Mouse (Mus musculus) stomach, adult 2 months (tissue): ENCODE measurements around the gene Olfr1386. TPM values are rescaled to one million over a fixed set of nuclear protein-coding genes. Genes with fewer than 3 reads are reported as not detected.

Experiments used
- polyA plus RNA-seq: library from polyadenylated mRNA; depleted of rRNA; stranded (reverse); fragments of >200 nt; gene quantifications from 2 replicates; pipeline ENCODE4 v1.2.3, GENCODE M21; 2012; rRNA removed

The Olfr1386 gene
- not detected in 2 replicates for polyA plus RNA-seq

DNA sequence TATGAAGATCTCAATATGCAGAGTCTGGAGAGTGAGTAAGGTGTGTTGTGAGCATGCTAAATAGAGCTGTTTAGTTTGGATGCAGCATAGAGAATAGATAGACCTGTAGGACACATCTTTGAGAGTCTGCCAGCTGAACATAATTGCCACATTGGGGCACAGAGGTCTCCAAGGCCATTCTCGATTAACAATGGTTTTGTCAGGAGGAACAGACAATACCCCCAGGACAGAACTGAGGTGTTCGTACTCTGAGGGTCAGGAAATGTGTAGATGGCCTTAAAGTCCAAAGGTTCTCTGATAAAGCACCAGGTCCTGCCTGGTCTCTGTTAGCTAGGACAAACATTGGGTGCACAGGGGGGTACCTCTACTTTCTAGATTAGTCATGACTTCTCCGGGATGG is at the start of gene Olfr1386:
Gene Olfr1386, plus strand, starts transcription at position 301 of the 400 bp plus-strand sequence.

DNA sequence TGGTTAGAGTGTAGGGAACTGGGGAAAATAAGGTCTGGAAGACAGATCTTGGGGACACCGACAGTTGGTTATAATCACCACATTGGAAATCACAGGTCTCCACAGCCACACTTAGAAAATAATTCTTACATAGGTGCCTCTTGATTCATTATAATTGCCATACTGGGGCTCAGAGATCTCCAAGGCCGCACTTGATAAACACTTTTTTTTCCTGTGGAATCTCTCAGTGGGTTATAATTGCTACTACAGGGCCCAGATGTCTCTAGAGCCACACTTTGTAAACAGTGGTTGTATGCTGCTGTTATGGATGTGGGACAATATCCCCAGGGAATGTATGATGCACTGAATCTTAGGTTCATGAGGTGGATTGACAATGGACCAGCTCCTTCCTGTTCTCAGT is 42.1 kb upstream of the Olfr1386 start, which contains the start of gene Olfr1389:
Gene Olfr1389, plus strand, starts transcription at position 301 of the 400 bp plus-strand sequence.

DNA sequence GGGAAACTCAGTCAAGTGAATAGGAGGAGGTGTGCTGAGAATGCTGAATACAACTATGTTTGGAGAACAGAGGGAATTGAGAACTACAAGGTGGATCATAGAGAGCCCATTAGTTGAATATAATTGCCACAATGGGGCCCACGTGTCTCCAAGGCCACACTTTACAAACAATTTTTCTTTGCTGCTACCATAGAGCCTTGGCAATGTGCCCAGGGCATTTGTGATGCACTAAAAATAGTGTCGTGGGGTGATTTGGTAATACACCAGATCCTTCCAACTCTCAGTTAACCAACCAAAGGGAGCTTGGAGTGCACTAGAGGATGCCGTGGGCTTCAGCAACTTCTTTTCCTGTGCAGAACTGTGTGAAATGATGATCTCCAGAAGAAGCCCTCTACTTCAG is 28.4 kb upstream of the Olfr1386 start, which contains the start of gene Olfr1388:
Gene Olfr1388, plus strand, starts transcription at position 214 of the 400 bp plus-strand sequence.

DNA sequence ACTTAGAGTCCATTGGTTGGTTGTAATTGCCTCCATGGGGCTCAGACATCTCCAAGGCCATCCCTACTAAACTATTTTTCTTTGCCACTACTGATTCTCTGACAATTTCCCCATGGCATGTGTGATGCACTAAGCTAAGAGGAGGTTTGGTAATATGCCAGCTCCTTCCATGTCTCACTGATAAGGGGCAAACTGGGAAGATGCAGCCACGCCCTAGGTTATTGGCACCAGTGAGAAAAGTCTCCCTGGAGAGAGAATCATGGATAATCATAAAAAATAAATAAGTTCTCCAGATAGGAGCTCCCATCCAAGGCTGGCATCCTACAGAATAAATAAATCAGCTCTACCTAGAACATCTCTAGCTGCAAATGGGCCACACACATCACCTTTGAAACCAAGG is 9.8 kb upstream of the Olfr1386 start, which contains the start of gene Olfr1387:
Gene Olfr1387, plus strand, starts transcription at position 301 of the 400 bp plus-strand sequence.

DNA sequence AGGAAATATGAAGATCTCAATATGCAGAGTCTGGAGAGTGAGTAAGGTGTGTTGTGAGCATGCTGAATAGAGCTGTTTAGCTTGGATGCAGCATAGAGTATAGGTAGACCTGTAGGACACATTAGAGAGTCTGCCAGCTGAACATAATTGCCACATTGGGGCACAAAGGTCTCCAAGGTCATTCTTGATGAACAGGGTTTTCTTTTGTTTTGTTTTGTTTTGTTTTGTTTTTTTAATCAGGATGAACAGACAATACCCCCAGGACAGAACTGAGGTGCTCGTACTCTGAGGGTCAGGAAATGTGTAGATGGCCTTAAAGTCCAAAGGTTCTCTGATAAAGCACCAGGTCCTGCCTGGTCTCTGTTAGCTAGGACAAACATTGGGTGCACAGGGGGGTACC is 23.9 kb downstream of the Olfr1386 start, which contains the start of gene Olfr1385:
Gene Olfr1385, plus strand, starts transcription at position 301 of the 400 bp plus-strand sequence.

DNA sequence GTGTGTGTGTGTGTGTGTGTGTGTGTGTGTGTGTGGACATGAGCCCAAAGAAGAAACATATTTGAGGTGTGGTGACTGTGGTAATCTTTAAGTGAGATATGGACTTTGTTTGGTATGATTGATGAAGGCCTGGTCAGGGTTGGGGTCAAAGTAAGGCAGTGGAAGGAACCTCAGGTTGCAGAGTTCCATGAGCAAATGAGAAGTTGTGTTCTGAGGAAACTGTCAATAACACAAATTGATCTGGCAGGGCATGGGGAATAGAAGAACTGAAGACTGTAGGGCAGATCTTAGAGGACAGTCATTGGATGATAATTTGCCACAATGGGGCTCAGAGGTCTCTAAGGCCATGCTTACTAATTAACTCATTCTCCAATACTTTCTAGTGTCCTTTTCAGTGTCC is 54.5 kb downstream of the Olfr1386 start, which contains the start of gene Olfr1383:
Gene Olfr1383, plus strand, starts transcription at position 301 of the 400 bp plus-strand sequence.

Other genes with a start within 250 kb of the Olfr1386 start
- gene Mgat1, start 220.9 kb upstream of the Olfr1386 start, polyA plus RNA-seq, result 48.7 and 50.1 TPM in 2 replicates
- not detected in 2 replicates for gene Olfr1393, start 186.7 kb upstream of the Olfr1386 start, polyA plus RNA-seq
- not detected in 2 replicates for gene Olfr1392, start 179.8 kb upstream of the Olfr1386 start, polyA plus RNA-seq
- not detected in 2 replicates for gene Olfr10, start 160.3 kb upstream of the Olfr1386 start, polyA plus RNA-seq
- not detected in 2 replicates for gene Olfr1391, start 142.3 kb upstream of the Olfr1386 start, polyA plus RNA-seq
- not detected in 2 replicates for gene Olfr1390, start 129.9 kb upstream of the Olfr1386 start, polyA plus RNA-seq
- not detected in 2 replicates for gene Olfr1389, start 42.0 kb upstream of the Olfr1386 start, polyA plus RNA-seq
- gene Olfr1388, start 28.4 kb upstream of the Olfr1386 start, polyA plus RNA-seq, result not detected in 2 replicates
- gene Olfr1387, start 9.7 kb upstream of the Olfr1386 start, polyA plus RNA-seq, result not detected in 2 replicates
- not detected in 2 replicates for gene Olfr1385, start 24.0 kb downstream of the Olfr1386 start, polyA plus RNA-seq
- gene Olfr1384, start 41.7 kb downstream of the Olfr1386 start, polyA plus RNA-seq, result not detected in 2 replicates
- not detected in 2 replicates for gene Olfr1383, start 54.6 kb downstream of the Olfr1386 start, polyA plus RNA-seq
- not detected in 2 replicates for gene Olfr1382, start 63.2 kb downstream of the Olfr1386 start, polyA plus RNA-seq
- not detected in 2 replicates for gene Olfr1381, start 78.4 kb downstream of the Olfr1386 start, polyA plus RNA-seq
- not detected in 2 replicates for gene Olfr1380, start 91.8 kb downstream of the Olfr1386 start, polyA plus RNA-seq
- gene Flt4, start 144.2 kb downstream of the Olfr1386 start, polyA plus RNA-seq, result 1.8 and 2.8 TPM in 2 replicates
- 1.5 and 2.4 TPM in 2 replicates for gene Scgb3a1, start 198.6 kb downstream of the Olfr1386 start, polyA plus RNA-seq
- 1.2 and 2.1 TPM in 2 replicates for gene Cnot6, start 247.7 kb downstream of the Olfr1386 start, polyA plus RNA-seq